Mouse (Mus musculus) MEL (cell line): ENCODE data around the gene Stard7.

ENCODE experiments used
- CTCF ChIP-seq, 3 experiments: IDR thresholded peaks in 2 of 3; conservative IDR thresholded peaks in 1 of 3; 2 replicates each; pipeline ENCODE4 v1.5.1; 2011 to 2012; ENCODE audit warnings: low read length in 3 of 3, low read depth in 2 of 3, mild to moderate bottlenecking in 2 of 3, improper control_type of control experiment in 1 of 3, inconsistent platforms in 1 of 3, mixed read lengths in 1 of 3, moderate library complexity in 1 of 3; ENCODE audit not compliant: control insufficient read depth in 1 of 3, insufficient read depth in 1 of 3, poor library complexity in 1 of 3, severe bottlenecking in 1 of 3
- GABPA ChIP-seq: IDR thresholded peaks from 2 replicates; pipeline ENCODE4 v1.6.1; 2012; ENCODE audit warnings: low read depth, mild to moderate bottlenecking, inconsistent platforms, low read length, improper control_type of control experiment, moderate library complexity
- MAFK ChIP-seq: IDR thresholded peaks from 2 replicates; pipeline ENCODE4 v1.6.1; 2011; ENCODE audit warnings: low read depth, mild to moderate bottlenecking, low read length, improper control_type of control experiment, borderline replicate concordance
- POLR2A ChIP-seq, 2 experiments: IDR thresholded peaks; 2 replicates each; pipeline ENCODE4 v1.6.1; 2011 to 2012; ENCODE audit warnings: low read length in 2 of 2, mild to moderate bottlenecking in 2 of 2, control low read depth in 1 of 2, improper control_type of control experiment in 1 of 2, low read depth in 1 of 2, moderate library complexity in 1 of 2; ENCODE audit not compliant: control insufficient read depth in 1 of 2, insufficient read depth in 1 of 2, poor library complexity in 1 of 2
- RAD21 ChIP-seq: IDR thresholded peaks from 2 replicates; pipeline ENCODE4 v1.6.1; 2011; ENCODE audit warnings: mild to moderate bottlenecking, low read depth, low read length, improper control_type of control experiment
- ZNF384 ChIP-seq: IDR thresholded peaks from 2 replicates; pipeline ENCODE4 v1.6.1; 2012; ENCODE audit warnings: low read depth, mild to moderate bottlenecking, inconsistent platforms, low read length, improper control_type of control experiment

DNA sequence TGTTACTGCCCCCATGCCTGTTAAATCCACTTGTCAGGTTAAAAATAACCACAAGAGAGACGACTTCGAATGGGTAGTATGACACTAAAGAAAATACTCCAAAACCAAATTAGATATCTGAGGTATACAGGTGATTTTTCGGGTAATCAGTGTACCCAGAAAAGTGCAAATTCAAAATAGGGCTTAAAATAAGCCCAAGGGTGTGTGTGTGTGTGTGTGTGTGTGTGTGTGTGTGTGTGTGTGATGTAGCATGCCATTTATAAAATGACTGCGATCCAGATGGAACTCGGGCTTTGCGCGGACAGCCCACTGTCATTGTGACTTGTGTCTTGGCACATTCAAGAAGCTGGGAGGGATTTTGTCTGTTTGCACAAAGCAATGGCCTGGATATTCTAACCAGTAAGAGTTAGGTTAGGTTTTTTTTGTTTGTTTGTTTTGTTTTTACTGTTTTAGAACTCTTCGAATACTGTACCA lies 1.1 kb downstream of the Stard7 start:
- TF ChIP-seq RAD21, result no peak
- TF ChIP-seq POLR2A (IDR thresholded peaks at IDR 0.05; ENCODE audit: control insufficient read depth in 1 of 2, insufficient read depth in 1 of 2, low read depth in 1 of 2, low read length in 2 of 2, poor library complexity in 1 of 2), result no peak
- TF ChIP-seq MAFK, result no peak
- no peak for TF ChIP-seq ZNF384
- no peak for TF ChIP-seq GABPA
- TF ChIP-seq CTCF (IDR thresholded peaks at IDR 0.05 in 2 of 3, conservative IDR thresholded peaks at IDR 0.05 in 1 of 3; ENCODE audit: control insufficient read depth in 1 of 3, insufficient read depth in 1 of 3, low read depth in 2 of 3, low read length in 3 of 3, poor library complexity in 1 of 3, severe bottlenecking in 1 of 3), result no peak
